Mouse (Mus musculus) neural tube, embryonic 11.5 days (tissue): Measurements from ENCODE around the gene Ppp1r2. TPM values are rescaled to one million over a fixed set of nuclear protein-coding genes. Genes with fewer than 3 reads are reported as not detected.
A peak's percentile ranks its signal among the peaks of the same experiment; 100 is the strongest.

Experiments used
- ATAC-seq: fragments of 200-750 bp; cut with Nextera tagmentation; 2 replicates; pipeline ENCODE4 v1.8.0; 2017; ENCODE audit warnings: moderate number of reproducible peaks, mild to moderate bottlenecking, moderate TSS enrichment, moderate library complexity; ENCODE audit not compliant: insufficient read depth, low FRiP score, low TSS enrichment
- DNase-seq: peaks from one replicate; pipeline ENCODE4 v3.0.0-alpha.2; 2015; ENCODE audit warnings: low spot score
- H3K27ac ChIP-seq: fragments of 300-500 bp; sonication (generic); 2 replicates; pipeline ENCODE4 v1.5.1; 2014; ENCODE audit warnings: low read depth, mild to moderate bottlenecking, low read length
- H3K27me3 ChIP-seq: fragments of 300-500 bp; sonication (generic); 2 replicates; pipeline ENCODE4 v1.6.1; 2014; ENCODE audit warnings: mild to moderate bottlenecking, low read length, mixed read lengths; ENCODE audit not compliant: control insufficient read depth, insufficient read depth
- H3K36me3 ChIP-seq: fragments of 300-500 bp; sonication (generic); 2 replicates; pipeline ENCODE4 v1.6.1; 2014; ENCODE audit warnings: mild to moderate bottlenecking, low read length, moderate library complexity, mixed read lengths; ENCODE audit not compliant: control insufficient read depth, insufficient read depth
- H3K4me1 ChIP-seq: fragments of 300-500 bp; sonication (generic); 2 replicates; pipeline ENCODE4 v1.6.1; 2014; ENCODE audit warnings: low read length, mixed read lengths; ENCODE audit not compliant: control insufficient read depth, insufficient read depth
- H3K4me2 ChIP-seq: fragments of 300-500 bp; sonication (generic); 2 replicates; pipeline ENCODE4 v1.6.1; 2014; ENCODE audit warnings: low read depth, mild to moderate bottlenecking, moderate library complexity
- H3K4me3 ChIP-seq: fragments of 300-500 bp; sonication (generic); 2 replicates; pipeline ENCODE4 v1.5.1; 2014; ENCODE audit warnings: low read depth, low read length
- H3K9ac ChIP-seq: fragments of 300-500 bp; sonication (generic); 2 replicates; pipeline ENCODE4 v1.6.1; 2014; ENCODE audit warnings: mild to moderate bottlenecking, low read length
- H3K9me3 ChIP-seq: fragments of 300-500 bp; sonication (generic); 2 replicates; pipeline ENCODE4 v1.6.1; 2016; ENCODE audit warnings: low read length; ENCODE audit not compliant: control insufficient read depth
- WGBS: fragments of 180-500 bp; shearing (Covaris S2); extraction: QIAGEN DNeasy Blood & Tissue Kit; methylation state at CpG from one replicate; pipeline ENCODE4 v1.1.7; 2014; 5-methylcytosine and 5-hydroxymethylcytosine counted together
- polyA plus RNA-seq: library from polyadenylated mRNA; unstranded; fragments of >200 nt; fragmentation: Nextera tagmentation; extraction: Ambion mirVana; gene quantifications from 2 replicates; pipeline ENCODE4 v1.2.1, GENCODE M21; 2014

Ppp1r2 gene
- polyA plus RNA-seq, 1 experiment from 2014 or later: 117 TPM

DNA sequence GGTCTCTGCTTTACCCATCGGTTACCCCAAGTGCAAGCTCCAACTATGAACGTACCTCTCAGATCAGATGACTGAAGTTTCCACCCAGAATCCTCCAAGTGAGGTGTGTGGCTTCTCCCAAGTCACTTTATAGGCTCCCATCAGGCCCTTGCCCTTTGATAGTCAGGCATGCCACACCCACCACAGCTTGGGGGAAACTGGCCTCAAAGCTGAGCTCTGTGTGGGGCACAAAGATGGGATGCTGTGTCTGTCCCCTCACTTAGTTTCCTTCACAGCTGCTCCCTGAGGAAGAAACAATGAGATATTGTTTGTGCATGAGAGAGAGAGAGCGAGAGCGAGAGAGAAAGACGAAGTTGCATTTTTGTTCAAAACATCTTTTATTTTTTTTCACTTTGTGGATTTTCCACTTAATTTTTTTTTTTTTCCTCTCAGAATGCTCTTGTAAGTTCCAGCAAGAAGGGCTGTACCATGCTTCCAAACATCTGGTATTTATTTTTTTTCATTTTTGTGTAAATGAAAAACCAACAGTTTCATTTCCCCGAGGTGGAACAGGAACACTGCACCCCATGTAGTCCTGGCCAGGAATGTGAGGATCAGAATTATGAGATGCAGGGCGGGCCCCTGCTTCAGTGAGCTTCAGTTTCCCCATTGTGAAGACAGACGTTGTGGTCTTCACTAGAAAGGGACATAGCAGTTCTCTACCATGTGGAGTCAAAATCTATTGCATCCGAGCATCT lies 39.6 kb upstream of the Ppp1r2 start, which contains the start of gene Apod:
TSS of gene Apod (minus strand) at position 312 of the 737 bp plus-strand sequence.
- 0 out of 2 replicates have a peak, but pooled peaks cover 2% of the 10 kb centered on the region for H3K4me1 ChIP-seq
- no peak within 1 kb of the TSS for H3K4me2 ChIP-seq
- H3K36me3 ChIP-seq: no peaks in the 10 kb centered on the region
- H3K9ac ChIP-seq: no peak within 1 kb of the TSS
- H3K27ac ChIP-seq: no peak within 1 kb of the TSS
- no peaks in the 10 kb centered on the region for H3K27me3 ChIP-seq
- DNase-seq: no peak
- H3K4me3 ChIP-seq: no peak within 1 kb of the TSS
- ATAC-seq: no peak
- H3K9me3 ChIP-seq: no peaks in the 10 kb centered on the region
- whole genome bisulfite sequencing: 42% methylated on average over 9 of the region's 9 CpGs

DNA sequence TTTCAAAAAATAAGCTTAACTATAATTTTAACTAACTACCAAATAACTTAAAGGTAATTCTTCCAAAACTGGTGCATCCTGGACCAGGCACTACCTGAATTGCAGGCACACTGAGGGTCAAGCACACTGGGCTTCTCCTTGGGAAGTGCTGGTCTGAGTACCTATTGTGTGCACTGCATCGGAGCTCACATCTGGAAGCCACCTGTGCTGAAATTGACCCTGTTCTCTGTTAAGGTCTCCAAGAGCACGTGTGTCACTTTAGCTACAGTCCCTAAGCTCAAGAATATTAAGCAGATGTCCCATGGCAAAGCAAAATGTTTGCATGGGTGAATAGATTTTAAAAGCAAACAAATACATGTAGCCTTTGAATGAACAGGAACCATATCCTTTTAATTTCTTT lies 38.5 kb upstream of the Ppp1r2 start:
- Histone ChIP-seq H3K9me3 (no peaks in the 10 kb centered on the region), H3K4me2 (no peak overlapping the region), H3K36me3 (no peaks in the 10 kb centered on the region), H3K4me1 (0 out of 2 replicates have a peak, but pooled peaks cover 2% of the 10 kb centered on the region), H3K27me3 (no peaks in the 10 kb centered on the region), H3K27ac (no peak overlapping the region), H3K9ac (no peak overlapping the region), H3K4me3 (no peak overlapping the region)
- ATAC-seq (no peak), DNase-seq (no peak)
- 49% methylated on average over 2 of the region's 2 CpGs for WGBS

DNA sequence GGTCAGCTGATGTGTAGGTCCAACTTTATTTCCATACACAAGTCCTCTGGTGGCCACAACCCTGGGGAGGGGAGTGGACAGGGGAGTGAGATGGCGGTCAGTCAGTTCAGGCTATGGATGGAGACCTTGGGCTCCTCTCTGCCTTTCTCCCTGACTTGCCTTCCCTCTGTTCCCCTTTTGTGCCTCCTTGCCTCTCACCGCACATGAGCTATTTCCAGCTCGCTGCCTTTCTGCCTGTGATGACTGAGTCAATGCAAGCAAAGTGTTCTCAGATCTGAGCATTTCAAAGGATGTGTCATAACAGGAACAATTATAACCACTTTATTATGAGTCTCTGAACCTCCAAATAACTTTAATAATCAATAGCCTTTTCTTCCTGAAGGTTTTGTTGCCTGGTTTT lies 37.2 kb upstream of the Ppp1r2 start:
- no peak overlapping the region for H3K27ac ChIP-seq
- WGBS: 79% methylated on average over 3 of the region's 3 CpGs

DNA sequence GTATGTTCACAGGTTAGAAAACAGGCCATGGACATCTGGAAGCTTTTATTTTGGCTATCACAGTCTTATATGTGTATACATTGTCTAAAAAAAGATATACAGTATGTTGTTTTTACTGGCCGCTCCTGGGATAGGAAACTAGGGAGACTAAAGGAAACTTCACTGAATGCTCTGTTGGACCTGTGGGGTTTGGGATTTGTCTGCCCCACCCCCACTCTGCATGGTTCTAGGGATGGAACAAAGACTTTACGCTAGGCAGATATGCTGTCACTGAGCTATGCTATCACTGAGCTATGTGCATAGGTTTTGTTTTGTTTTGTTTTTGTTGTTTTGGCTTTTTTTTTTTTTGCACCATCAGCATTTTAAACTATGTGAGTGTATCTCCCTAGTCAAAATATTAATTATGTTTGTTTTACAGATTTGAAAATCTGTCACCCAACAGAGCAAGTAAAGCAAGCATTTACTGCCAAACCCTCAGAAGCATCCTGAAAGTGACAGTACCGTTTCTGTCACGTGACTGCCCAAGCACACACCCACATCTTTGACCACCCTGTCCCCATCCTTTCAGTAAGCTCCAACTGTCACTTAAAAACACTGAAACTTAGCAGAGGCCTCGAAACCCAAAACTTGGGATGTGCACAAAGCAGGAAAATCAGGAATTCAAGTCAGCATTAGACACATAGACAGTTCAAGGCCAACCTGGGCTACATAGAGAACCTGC lies 30.3 kb upstream of the Ppp1r2 start:
- DNase-seq: no peak

More for the DNA sequence above, 37.2 kb upstream of the Ppp1r2 start:
- Histone ChIP-seq H3K27me3 (no peaks in the 10 kb centered on the region), H3K4me3 (no peak overlapping the region), H3K36me3 (no peaks in the 10 kb centered on the region), H3K4me2 (no peak overlapping the region), H3K4me1 (0 out of 2 replicates have a peak, but pooled peaks cover 2% of the 10 kb centered on the region), H3K9ac (no peak overlapping the region), H3K9me3 (no peaks in the 10 kb centered on the region)
- ATAC-seq: no peak
- DNase-seq: no peak

DNA sequence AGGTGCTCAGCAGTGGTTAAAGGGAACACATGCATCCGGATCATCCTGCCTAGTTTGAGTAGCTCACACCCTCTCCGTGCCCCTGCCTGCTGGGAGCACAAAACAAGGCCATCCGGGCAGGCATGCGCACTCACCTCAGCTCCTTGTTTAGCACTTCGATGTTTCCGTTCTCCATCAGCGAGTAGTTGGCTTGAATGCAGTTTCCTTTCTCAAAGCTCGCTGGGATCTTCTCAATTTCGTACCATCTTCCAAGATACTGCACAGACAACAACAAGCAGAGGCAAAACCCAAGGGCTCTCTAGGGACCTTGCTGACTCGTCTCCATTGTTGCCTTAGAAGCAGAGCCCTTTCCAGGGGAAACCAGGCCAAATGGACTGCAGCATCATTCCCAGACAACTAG lies 28.2 kb upstream of the Ppp1r2 start:
- Histone ChIP-seq H3K27me3 (no peaks in the 10 kb centered on the region), H3K36me3 (no peaks in the 10 kb centered on the region), H3K9ac (no peak overlapping the region), H3K9me3 (no peaks in the 10 kb centered on the region), H3K4me3 (no peak overlapping the region), H3K4me1 (peaks cover 5% of the 10 kb centered on the region; the same call in 1 of the 2 replicates), H3K4me2 (no peak overlapping the region), H3K27ac (no peak overlapping the region)
- no peak for DNase-seq
- 77% methylated on average over 10 of the region's 10 CpGs for WGBS
- ATAC-seq: no peak

More for the DNA sequence above, 30.3 kb upstream of the Ppp1r2 start:
- Histone ChIP-seq H3K4me1 (no peaks in the 10 kb centered on the region; the same call in 1 of the 2 replicates), H3K27me3 (no peaks in the 10 kb centered on the region), H3K36me3 (no peaks in the 10 kb centered on the region), H3K9me3 (no peaks in the 10 kb centered on the region), H3K4me3 (no peak overlapping the region), H3K4me2 (no peak overlapping the region), H3K27ac (no peak overlapping the region), H3K9ac (no peak overlapping the region)
- no peak for ATAC-seq
- 72% methylated on average over 5 of the region's 5 CpGs for WGBS

DNA sequence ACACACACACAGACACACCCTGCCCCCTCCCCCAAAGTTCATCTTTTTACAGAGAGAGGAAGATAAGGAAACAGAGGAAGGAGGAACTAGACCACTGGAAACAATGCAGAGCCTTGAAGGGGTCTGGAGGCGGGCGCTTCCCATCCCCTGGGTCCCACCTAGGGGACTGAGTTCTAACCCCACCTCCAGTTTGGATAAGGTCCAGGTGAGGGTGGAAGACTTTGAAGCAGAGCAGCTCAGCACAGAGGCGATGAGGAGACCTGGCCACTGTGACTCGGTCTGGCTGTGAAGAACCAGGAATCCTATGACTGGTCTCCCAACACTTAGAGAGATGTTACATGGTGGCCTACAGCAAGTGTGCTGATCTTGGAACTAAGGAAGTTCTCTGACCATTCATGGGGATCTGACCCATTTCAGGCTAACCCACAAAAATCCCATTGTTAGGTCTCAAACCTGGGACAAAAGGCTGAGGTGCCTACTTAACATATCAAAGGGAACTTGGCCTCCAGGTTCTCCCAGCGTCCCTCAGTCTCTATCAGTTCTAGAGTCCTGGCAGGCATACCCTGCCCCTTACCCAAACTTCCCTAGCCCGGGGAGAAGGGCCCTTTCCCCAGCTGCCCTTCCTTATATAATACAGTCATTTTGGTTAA lies 25.9 kb upstream of the Ppp1r2 start:
- Histone ChIP-seq H3K4me1 (peaks cover 5% of the 10 kb centered on the region; the same call in 1 of the 2 replicates), H3K4me3 (no peak overlapping the region), H3K9me3 (no peaks in the 10 kb centered on the region), H3K4me2 (no peak overlapping the region), H3K27ac (no peak overlapping the region), H3K36me3 (no peaks in the 10 kb centered on the region), H3K9ac (no peak overlapping the region), H3K27me3 (no peaks in the 10 kb centered on the region)
- WGBS: 72% methylated on average over 6 of the region's 6 CpGs
- ATAC-seq (no peak), DNase-seq (no peak)

DNA sequence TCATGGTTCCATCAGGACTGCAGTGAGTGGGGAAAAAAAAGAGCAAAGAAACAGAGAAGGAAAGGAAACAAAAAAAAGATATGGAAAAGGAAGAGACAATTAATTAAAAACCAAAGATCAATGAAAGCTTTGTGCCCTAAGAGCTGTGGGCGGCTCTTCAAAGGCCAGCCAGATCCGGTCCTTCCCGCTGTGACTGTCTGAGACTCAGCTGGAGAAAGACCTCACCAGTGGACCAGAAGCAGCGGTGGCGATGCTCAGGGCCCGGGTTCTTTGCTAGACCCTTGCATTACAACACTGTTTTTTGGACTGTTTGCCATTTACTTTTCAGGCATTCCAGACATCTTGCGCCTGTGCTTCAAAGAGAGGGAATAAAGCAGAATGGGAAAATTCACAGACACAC lies 25.4 kb upstream of the Ppp1r2 start:
- ATAC-seq (no peak), DNase-seq (peak; percentile 47)
- Histone ChIP-seq H3K9ac (no peak overlapping the region), H3K27me3 (no peaks in the 10 kb centered on the region), H3K4me3 (no peak overlapping the region), H3K4me1 (peaks cover 5% of the 10 kb centered on the region; the same call in 1 of the 2 replicates), H3K9me3 (no peaks in the 10 kb centered on the region), H3K27ac (peak overlapping the region; percentile 36; the same call in 1 of the 2 replicates), H3K4me2 (no peak overlapping the region), H3K36me3 (no peaks in the 10 kb centered on the region)
- 34% methylated on average over 7 of the region's 7 CpGs for WGBS

DNA sequence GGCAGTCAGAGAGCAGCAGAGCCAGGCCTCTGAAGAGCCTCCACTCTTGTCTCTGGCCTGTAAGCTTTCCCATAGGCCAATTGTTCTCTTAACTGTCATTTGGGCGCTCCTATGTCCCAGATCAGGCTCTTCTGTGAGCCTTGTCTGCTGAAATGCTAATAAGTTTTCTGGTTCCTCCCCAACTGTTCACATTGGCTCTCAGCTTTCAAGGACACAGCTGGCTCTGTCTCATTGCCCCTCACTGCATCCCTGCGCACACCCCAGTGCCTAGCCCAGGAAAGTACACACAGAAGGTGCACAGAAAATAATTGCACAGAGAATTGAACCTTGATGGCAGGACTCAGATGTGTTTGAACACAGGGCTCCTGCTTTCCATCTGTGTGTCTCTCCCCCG lies 24.9 kb upstream of the Ppp1r2 start:
- H3K4me1 ChIP-seq: peaks cover 5% of the 10 kb centered on the region; the same call in 1 of the 2 replicates
- peak overlapping the region; percentile 36; the same call in 1 of the 2 replicates for H3K27ac ChIP-seq
- no peaks in the 10 kb centered on the region for H3K36me3 ChIP-seq
- no peaks in the 10 kb centered on the region for H3K9me3 ChIP-seq
- H3K27me3 ChIP-seq: no peaks in the 10 kb centered on the region
- no peak overlapping the region for H3K4me3 ChIP-seq
- 36% methylated on average over 3 of the region's 3 CpGs for WGBS
- DNase-seq (no peak), ATAC-seq (no peak)
- H3K4me2 ChIP-seq: no peak overlapping the region
- no peak overlapping the region for H3K9ac ChIP-seq
